Mouse (Mus musculus) left cerebral cortex, adult 9 months (tissue): ENCODE measurements around the gene Il11ra1.
"Not testable (repeated sequence)": the region's sequence is repeated elsewhere in the genome, so short reads cannot be mapped to it uniquely, and the experiment has no call there.

Source experiments
- DNase-seq, 2 experiments: peaks; one replicate each; pipeline ENCODE4 v3.0.0; 2022; ENCODE audit warnings: low spot score in 2 of 2

Gene Il11ra1

DNA sequence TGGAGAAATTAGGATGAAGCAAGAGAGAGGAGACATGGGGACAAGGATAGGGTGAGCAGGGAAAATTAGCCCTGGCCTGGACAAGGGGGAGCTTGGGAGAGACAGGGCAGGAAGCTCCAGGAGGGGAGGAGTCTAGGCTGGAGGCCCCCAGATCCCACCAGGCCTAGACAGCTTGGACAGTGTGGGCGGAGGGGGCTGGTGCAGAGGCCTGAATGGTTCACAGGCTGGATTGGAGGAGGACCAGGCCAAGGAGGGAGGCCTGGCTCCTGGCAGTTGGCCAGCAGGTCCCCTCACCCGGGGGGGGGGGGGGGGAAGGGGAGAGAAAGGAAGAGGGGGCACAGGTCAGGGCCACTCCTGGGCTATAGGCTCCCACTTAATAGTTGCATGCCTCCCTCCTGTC is 20.5 kb upstream of the Il11ra1 start:
- DNase-seq = no peak

DNA sequence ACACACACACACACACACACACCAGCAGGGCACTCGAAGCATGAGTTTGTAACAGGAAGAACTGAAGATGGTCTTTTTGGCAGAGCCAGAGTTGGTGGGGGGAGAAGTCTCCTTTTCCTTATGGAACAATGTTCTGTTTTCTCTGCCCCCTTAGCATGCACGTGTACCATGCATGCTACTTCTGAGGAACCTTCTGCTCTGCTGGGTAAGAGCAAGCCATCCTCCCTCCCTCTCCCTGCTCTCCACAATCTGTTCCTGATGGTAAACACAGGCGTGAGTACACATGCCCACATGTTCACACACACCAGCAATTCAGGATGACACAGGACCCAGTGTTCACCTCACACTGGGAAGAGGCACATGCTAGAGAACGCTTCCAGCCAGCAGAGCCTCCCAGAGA is 18.6 kb upstream of the Il11ra1 start:
- DNase-seq = peak in 1 of 2 experiments; percentile 69

DNA sequence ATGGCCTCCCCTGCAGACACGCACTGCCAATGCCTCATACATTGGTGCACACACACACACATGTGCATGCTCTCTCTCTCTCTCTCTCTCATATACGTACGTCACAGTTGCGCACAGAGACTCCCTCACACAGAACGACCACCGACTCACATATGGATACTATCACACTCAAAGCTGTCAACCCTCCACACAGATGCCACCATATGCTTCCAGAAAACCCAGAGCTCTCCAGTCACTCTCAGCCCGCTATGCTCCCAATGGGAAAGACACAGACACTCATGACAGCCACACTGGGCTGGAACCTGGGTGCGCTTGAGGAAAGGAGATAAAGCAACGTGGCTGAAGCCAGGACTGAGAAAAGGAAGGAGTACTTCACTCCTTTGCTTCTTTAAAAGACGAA is 17.8 kb upstream of the Il11ra1 start:
- no peak for DNase-seq

DNA sequence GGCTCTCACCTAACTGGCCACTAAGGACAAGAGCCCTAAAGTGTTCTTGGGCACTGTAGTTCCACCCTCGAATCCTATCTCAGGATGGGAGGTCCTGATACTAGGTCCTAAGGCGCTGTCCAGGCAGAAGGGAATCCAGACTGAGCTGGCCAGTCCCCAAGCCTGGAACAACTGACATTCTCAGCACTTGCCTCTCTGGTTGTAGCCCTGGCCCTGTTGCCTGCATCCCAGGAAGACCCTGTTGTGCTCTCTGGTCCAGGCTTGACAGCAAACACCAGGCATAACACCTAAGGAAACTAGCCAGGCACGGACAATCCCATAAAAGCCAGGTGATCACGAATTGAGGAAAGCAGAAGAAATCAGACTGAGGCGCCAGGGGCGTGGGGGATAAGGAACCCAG is 17.0 kb upstream of the Il11ra1 start:
- DNase-seq = no peak

DNA sequence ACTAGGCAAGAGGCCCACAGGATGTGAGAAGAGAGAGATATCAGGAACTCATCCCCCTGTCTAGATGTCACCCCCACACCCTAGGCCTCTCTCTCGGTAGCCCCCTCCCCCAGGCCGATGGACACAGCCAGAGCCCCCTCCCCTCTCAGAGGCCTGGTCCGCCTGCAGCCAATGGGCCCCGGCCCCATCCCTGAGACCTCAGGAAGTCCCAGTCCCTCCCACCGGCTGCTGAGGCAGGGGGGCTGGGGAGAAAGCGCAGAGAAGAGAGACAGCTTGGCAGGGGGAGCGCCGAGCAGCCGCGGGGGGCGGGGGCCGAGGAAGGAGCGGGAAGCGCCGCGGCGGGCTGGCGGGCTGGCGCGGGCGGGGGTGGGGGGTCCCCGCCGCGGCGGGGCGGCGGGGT is 16.5 kb upstream of the Il11ra1 start:
- DNase-seq = not testable (repeated sequence)

DNA sequence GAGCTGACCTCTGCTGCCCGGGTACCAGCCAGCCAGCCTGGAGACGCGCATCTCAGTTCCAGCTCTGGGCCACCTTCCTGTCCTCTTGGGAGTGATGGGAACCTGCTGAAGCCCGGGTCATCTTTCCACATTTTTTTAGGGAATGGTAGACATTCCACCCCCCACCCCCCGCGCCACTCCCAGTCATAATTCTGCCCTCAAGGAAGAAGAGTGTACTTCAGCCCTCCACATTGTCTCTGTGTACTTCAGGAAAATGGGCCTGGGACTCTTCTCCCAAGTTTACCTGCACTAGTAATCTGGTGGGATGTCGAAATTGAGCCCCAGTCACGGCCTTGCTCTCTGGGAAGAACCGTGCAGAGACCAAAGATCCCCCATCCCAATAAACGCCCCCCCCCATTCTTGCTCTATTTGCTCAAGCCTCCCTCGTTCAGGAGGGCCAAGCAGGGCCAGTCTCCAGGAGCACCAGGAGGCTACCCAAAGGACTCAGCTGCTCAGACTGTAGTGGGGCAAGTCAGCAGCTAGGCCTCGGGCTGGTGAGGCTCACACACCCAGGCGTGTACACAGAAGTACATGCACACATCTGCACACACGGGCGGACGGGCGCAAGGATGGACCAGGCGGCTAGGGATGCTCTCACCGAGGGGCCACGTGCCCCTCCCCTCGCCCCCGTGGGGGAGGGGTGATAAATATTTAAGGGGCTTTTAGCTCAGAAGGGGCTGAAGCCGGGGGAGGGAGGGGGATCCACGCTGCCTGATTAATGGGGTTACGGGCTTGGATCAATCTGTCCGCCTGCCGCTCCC is 15.5 kb upstream of the Il11ra1 start:
- not testable (repeated sequence) for DNase-seq

DNA sequence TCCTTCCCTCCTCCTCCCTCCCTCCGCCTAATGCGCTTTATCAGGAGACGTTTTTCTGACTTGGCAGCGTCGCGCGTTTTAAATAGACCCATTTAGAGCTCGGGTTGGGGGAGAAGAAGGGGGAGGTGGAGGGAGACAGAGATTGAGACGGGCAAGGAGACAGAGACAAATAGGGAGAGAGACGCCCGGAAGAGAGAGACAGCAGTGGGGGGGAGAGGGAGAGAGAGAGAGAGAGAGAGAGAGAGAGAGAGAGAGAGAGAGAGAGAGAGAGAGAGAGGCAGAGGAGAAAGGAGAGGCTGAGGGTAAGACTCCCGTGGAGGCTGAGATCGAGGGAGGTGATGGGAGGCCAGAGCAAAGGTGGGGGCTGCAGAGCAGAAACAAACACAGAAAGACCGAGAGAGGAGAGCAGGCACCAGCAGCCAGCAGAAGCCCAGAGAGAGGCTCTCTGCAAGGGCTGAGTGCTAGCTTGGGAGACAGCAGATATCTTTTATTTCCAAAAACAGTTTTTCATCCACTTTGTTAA is 14.8 kb upstream of the Il11ra1 start:
- DNase-seq = not testable (repeated sequence)

DNA sequence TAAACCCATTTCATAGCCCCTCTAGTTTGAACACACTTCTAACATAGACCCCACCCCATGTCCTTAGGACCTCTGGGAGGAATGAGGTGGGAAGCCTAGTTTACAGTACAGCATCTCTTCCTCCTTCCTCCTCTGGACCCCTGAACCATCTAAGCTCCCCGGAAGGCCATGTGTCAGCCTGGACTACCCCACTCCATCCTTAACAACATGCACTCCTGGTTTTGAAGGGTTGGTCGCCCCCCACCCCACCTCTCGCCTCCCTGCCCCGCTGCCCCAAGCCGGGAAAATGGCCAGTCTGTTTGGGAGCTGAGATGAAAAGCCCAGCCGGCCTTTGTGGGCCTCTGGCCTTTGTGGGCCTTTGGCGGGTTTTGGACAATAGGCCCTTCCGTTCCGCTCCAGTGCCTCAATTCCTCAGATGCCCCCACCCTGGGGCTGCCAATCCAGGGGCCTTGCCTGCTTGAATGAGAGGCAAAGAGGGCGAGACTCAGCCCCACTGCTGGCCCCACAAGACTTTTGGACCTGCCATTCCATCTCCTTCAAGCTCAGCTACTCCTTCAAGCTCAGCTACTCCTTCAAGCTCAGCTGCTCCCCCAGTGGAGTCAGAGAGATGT is 13.8 kb upstream of the Il11ra1 start:
- not testable (repeated sequence) for DNase-seq

DNA sequence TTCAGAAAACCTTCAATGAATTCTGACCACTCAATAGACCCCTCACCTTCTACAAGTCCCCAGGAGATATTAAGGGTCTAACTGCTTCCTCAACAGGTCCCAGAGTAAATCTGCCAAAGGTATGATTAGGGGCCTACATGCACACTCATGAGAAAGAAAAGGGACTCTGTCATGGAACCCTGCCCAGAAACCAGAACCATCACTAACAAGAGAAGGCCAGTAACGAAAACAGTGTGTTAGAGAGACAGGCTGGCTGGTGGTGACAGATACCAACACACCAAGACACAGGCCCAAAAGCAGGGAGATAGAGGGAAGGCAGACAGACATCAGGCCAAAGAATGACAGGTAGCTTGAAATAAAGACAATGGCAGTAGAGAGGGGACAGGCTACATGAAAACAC is 11.2 kb upstream of the Il11ra1 start:
- DNase-seq = not testable (repeated sequence)

DNA sequence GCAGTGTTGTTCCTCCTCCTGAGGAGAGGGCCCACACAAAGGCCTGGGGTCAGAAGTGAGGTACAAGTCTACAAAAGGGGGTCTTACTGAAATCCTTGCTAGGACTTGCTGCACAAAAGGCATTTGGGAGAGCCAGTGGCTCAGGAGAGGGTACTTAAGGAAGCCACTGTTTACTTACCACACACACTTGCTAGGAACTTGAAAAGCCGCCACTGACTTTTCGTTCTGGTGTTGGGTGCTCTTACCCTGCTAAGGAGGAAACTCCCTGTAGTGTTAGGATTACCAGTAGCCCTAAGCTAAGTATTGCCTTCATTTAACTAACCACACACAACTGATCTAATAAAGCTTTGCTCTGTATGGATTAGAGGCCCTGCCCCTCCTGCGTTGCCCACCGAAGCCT is 9.8 kb upstream of the Il11ra1 start:
- DNase-seq = not testable (repeated sequence)

DNA sequence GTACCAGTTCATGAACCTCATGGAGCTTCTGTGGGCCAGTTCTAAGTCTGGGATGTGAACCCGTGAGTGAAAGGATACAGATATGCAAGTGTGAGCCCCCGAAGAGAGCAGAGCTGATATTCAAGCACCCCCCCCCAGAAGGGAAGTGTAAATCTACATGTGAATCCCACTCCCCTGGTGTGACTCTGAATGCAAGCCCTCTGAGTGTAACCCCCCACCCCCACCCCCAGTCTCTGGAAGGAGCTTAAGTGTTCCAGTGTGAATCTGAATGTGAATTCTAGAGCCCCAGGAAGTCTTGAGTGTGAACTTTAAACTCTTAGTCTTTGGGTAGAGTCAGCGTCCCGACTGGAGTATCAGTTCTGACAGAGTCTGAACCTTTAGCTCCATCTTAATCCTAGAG is 6.3 kb upstream of the Il11ra1 start:
- not testable (repeated sequence) for DNase-seq

DNA sequence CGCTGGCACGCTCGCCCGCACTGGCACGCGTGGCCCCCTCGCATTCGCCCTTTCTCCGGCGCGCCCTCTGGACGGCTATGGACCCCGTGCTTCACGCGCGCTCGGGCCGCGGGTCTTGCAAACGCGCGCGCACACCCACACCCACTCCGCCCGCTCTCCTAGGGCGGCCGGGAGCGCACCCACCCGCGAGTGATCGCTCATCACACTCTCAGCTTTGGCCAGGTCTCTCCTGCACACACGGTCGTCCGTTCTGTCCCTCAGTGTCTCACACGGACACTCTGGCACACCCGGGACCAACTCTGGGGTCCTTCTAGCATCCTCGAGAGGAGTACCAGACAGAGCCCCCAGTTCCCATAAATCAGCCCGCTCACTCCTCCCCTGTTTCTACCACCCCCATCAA is 4.0 kb upstream of the Il11ra1 start:
- DNase-seq = not testable (repeated sequence)

DNA sequence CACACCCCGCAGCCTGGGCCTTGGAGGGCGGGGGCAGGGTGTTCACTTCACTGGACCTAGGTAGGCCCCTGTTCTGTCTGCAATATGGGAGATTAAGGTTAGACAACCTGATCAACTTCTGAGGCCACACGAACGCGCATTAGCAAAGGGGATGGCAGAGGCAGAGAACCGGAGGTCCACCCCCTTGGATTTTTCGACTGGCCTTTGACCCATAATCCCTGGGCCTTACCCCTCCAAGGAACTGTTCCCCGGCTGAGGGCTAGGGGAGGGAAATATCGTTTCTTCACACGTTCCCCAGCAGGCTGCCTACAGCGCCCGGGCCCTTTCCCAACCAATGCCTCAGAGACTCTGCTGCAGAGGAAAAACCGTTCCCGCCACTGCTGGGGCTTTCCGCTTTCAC is 3.3 kb upstream of the Il11ra1 start:
- not testable (repeated sequence) for DNase-seq

DNA sequence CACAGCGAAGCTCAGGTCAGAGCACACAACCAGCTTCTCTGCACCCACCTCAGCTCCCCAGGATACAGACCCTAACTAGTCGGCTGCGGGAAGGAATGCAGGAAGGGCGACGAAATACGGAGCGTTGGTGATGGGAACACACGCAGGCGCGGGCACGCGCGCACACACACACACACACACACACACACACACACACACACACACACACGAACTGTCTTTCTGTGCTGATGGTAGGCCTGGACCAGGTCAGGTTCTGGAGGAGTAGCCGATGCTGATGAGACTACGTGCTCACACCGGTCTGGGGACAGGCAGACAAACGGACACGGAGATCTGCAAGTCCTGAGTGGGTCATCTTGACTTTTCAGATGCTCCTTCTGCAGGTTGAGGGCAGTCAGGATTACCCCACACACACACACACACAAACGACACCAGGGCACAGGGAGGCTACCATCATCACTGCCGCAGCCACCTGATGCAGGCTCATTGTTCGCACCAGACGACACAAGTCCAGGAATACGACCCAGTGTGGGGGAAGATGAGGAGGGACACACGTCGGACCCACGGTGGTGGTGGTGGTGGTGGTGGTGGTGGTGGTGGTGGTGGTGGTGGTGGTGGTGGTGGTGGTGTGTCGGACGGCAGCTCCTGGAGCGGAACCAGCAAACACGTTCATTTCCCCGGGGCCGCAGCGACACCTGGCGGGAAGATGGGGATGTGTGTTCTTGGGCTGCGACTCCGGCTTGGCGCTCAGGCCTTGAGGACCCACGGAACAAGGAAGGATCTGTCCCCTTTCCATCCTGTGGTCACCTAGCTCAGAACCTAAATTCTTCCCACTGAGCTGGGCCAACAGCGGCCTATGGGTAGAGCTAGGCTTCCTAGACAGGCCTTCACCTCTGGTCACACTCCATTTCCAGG is 2.6 kb upstream of the Il11ra1 start, which contains the start of gene Cntfr:
Gene Cntfr (minus strand): TSS at position 160 of the 912 bp plus-strand sequence.
- DNase-seq = peak in 1 of 2 experiments; percentile 86

DNA sequence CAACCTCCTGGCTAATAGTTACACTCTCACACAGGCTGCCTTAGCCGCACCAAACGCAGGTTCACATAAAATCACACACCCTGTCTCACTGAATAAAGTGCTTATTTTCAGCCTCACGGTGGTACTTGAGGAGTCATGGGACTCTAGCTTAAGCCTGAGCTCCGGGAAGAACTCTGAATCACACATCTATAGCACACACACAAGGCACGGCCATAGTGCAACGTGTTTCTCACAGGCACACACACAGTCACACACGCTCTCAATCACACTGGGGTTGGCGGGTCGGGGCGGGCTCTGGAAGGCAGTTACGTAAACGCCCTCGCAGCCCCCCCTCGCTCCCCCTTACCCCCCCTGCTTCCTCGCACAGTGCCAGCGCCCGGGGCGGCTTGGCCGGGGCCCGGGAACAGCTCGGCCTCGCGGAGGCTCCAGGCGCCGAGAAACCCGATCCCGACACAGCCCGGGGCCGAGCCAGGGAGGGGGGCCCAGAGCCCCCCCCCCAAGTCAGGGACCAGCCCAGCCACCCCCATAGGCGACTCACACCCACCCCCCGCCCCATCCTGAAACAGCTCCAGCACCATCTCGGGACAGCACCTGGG is 1.3 kb upstream of the Il11ra1 start:
- DNase-seq = not testable (repeated sequence)

DNA sequence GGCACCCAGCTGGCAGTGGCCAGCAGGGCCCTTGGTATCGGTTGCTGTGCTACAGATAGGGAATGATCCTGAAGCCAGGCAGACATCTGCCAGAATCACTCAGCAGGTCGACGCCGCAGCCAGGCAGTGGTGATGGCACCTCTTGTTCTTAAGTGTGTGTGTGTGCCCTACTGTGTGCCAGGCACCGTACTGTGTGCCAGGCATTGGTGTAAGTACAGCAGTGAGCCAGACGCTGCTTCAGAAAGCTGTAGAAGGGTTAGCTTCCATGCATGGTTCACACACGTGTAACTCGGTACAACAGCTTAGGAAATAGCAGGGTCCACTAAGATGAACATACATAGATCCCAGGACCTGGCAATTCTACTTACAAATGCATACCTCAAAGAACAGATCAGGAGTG is 435 bp downstream of the Il11ra1 start:
- not testable (repeated sequence) for DNase-seq

DNA sequence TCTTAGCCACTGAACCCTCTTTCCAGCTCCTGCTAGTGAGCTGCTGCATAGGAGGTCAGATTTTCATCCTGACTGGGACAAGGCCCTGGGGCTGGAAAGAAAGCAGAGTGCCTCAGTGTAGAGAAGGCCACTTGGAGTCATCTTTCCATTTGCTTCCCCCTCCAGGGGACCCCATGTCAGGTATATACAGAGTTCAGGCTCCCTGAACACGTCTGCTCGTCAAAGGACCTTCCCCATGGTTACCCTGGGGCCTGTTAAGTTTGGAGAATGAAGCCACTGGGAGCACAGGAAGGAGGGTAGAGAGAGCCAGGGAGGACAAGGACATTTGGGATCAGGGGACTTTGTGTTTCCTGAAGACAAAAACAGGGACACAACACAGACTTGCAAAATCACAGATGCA is 2.4 kb downstream of the Il11ra1 start:
- not testable (repeated sequence) for DNase-seq

DNA sequence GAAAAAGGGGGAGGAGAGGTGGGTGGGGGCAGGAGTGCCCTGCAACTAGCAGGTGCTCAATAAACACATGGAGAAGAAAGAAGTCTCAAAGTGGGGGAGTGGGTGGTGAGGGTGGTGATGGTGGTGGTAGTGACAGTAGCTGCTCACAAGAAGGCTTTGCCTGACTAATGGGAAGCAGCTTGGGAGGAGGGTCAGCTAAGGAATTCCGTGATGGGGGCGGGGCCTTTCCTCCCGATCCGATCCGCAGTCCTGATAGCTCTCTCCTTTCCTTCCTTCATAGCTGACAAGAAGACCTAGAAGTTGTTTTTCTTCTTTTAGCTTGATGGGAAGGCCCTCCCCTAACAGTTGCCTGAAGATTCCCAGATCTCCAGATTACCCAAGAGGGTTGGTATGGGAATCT is 4.9 kb downstream of the Il11ra1 start:
- DNase-seq = no peak

DNA sequence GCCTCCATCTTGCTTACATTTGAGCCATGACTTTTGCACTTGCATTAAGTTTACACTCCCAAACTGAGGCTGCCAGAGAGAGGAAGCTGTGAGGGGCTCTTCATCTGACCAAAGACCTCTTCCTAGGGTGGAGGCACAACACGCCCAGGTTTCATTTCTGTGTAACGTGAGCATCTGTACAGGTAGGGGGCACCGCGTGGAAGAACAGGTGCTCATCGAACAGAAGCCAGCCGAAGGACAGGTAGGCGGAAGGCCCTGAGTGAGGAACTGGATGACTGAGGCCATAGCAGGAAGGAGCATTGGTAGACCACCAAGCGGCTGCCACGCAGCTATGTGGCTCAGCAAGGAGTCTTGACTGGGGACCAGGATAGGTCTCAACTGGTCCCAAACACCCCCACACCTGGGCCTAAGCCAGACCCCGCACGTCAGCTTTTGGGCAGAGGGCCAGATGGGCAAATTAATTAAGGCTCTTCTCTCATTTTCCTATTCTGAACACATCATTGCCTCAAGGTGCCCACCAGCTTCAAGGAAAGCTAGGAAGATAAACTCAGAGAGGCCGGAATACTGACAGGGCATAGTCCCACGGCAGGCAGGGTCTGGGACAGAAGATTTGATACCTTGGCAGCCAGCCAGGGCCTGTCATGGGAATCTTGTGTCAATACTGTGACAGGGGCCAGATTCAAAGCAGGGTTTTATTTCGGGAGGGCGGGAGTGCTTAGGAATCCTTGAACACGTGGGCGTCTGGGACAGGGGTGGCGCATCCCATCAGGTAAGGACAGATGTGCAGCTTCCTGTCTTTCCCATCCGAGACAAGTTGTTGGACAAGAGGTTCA is 6.3 kb downstream of the Il11ra1 start:
- DNase-seq = no peak

DNA sequence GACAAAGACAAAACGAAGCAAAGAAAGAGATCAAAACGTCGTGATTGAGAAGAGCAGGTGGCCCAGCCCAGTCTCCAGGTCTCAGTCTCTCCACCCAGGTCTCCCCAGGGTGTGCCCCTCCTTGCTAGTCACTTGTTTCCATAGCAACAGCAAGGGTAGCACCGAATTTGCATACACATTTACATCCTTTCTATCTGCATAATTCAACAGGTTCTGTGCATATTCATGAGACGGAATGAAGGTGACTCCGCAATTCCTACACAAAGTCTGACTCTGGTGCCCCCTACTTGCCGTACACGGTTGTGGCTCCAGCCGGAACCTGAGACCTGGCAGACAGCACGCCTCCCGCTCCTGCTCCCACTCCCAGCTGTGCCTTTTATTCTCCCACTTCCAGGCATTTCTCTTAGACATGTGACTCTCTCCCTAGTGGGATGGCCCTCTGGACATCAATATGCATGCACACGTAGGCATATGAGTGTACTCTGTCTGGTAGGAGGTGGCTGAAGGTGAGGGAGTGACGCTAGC is 7.3 kb downstream of the Il11ra1 start:
- peak; percentile 74 to 87 for DNase-seq
